Mouse (Mus musculus) olfactory bulb, adult 2 months (tissue): ENCODE data around the gene Sppl2a. TPM values are rescaled to one million over a fixed set of nuclear protein-coding genes. Genes with fewer than 3 reads are reported as not detected.
A peak's percentile ranks its signal among the peaks of the same experiment; 100 is the strongest.

Source experiments
- H3K27ac ChIP-seq: fragments of 200-500 bp; 2 replicates; pipeline ENCODE4 v1.5.1; 2012; ENCODE audit warnings: low read depth, low read length; ENCODE audit not compliant: insufficient read depth
- H3K4me1 ChIP-seq: fragments of 200-500 bp; 2 replicates; pipeline ENCODE4 v1.6.1; 2012; ENCODE audit warnings: low read length; ENCODE audit not compliant: control insufficient read depth, insufficient read depth
- H3K4me3 ChIP-seq: fragments of 200-500 bp; 2 replicates; pipeline ENCODE4 v1.5.1; 2012; ENCODE audit warnings: mild to moderate bottlenecking, low read depth, low read length, moderate library complexity; ENCODE audit not compliant: insufficient read depth
- CTCF ChIP-seq: fragments of 200-500 bp; IDR thresholded peaks from 2 replicates; pipeline ENCODE4 v1.5.1; 2012; ENCODE audit warnings: low read depth, mild to moderate bottlenecking, low read length, moderate library complexity; ENCODE audit not compliant: insufficient read depth
- POLR2A ChIP-seq: fragments of 200-500 bp; IDR thresholded peaks from 2 replicates; pipeline ENCODE4 v1.6.1; 2012; ENCODE audit warnings: mild to moderate bottlenecking, low read depth, low read length, moderate library complexity; ENCODE audit not compliant: insufficient read depth
- WGBS: fragments of 180-500 bp; shearing (Covaris S2); methylation state at CpG from one replicate; pipeline ENCODE4 v1.1.7; 2018; 5-methylcytosine and 5-hydroxymethylcytosine counted together
- polyA plus RNA-seq: library from polyadenylated mRNA; stranded (reverse); fragments of >200 nt; gene quantifications from 2 replicates; pipeline ENCODE4 v1.2.4, GENCODE M21; 2012; ENCODE audit warnings: low replicate concordance; ENCODE audit not compliant: missing spikeins, insufficient read depth, insufficient read length

Sppl2a gene
- polyA plus RNA-seq, 1 experiment: 119 TPM

DNA sequence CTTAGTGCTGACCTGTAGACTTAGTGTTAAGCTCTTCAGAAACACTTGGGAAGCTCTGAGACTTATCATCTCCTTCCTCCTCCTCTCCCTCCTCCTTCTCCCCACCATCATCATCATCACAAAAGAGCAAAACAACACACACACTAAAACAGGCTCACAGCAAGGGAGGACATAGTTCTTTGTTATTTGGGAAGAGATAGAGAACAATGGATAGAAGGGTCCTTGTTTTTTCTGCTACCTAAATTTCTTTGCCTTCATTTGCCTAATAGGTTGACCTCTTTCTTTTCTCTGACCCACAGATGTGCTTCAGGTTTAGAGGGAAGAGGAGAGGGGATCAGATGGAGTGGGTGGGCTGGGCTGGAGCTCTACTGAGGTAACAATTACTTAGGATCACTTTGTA, 14.6 kb upstream of the Sppl2a start:
- no peak for TF ChIP-seq POLR2A
- TF ChIP-seq CTCF: no peak
- no peaks in the 10 kb centered on the region for H3K4me1 ChIP-seq
- H3K27ac ChIP-seq: no peak overlapping the region
- H3K4me3 ChIP-seq: no peak overlapping the region

DNA sequence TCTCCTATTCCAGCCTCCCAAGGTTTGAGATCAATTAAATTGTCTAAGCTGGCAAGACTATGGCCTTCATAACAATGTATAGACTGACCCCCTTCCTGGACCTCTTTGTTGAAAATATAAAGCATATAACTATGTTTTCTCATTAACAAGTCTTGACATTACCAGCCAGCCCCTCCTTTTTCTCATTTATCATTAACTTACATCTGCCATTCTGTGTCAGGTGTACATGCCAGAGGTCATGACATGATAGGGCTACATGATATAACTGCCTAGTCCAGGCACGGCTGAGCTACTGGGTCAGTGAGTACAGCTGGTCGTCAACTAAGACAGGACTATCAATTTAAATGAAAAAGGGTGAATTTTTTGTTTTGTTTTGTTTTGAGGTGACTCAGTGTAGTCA, 10.2 kb upstream of the Sppl2a start:
- no peak overlapping the region for H3K4me3 ChIP-seq
- no peak for TF ChIP-seq CTCF
- TF ChIP-seq POLR2A: no peak
- no peaks in the 10 kb centered on the region for H3K4me1 ChIP-seq
- WGBS: 88% methylated on average over 2 of the region's 2 CpGs
- H3K27ac ChIP-seq: no peak overlapping the region

DNA sequence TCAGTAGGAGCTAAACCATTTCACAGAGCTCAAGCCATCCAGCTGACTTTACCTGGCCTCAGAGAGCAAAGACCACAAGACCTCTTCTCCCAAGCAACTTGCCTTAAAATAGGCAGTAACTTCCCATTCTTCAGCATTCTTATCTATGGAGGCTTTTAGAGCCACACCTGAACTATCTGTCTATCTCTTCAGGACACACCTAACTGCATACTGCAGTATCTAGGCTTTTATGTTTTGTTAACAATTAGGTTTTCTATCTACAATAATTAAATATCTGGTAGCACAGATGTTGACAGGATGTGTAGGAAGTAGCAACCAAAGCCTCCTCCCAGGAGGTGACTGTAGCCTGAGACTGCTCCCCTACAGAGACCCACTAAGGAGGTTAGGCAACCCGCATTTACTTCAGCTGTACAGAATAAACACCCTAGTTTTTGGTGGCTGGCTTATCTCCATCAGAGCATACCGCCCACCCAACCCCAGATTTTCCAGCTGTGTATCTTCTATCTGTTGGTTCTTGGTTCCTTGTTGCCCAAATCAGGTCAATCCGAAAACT, 7.4 kb upstream of the Sppl2a start:
- Histone ChIP-seq H3K4me1 (no peaks in the 10 kb centered on the region), H3K4me3 (no peak overlapping the region), H3K27ac (no peak overlapping the region)
- 54% methylated on average over 3 of the region's 3 CpGs for whole genome bisulfite sequencing
- TF ChIP-seq POLR2A: no peak
- no peak for TF ChIP-seq CTCF

DNA sequence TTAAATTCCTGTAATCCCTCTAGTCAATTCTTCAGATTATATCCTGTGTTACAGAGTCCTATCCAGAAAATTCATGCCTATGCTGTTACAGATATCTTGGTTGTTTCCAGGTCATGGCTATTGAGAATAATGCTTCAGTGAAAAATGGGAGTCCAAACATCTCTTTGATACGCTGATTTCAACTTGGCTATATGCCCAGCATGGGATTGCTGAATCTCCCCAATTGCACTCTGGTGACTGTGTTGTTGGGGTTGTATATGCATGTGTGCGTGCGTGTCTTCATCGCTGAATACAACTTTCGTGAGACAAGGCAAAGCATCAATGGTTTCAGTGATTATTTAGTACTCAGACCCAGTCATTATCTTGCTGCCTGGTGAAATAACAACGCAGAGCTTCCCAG, 5.0 kb upstream of the Sppl2a start:
- no peaks in the 10 kb centered on the region for H3K4me1 ChIP-seq
- no peak for TF ChIP-seq POLR2A
- no peak for TF ChIP-seq CTCF
- no peak overlapping the region for H3K27ac ChIP-seq
- H3K4me3 ChIP-seq: no peak overlapping the region
- 35% methylated on average over 6 of the region's 6 CpGs for WGBS

DNA sequence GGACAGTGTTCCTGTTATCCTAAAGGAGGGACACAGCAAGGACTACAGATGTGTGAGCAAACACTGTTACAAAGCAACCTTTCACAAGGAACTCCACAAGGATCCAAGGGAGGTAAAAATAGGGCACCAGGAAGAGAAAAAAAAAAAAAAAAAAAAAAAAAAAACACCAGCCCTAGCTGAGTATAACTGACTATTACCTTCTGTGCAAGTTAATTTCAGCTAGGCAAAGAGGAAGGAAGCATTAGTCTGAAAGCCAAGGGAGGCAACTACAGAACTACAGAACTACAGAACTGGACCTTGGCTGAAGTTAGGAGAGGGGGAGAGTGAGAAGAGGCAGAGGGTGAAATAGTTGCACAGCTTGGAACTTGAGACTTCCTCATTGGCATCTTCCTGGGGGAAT, 886 bp upstream of the Sppl2a start:
- Histone ChIP-seq H3K4me3 (no peak overlapping the region), H3K4me1 (no peaks in the 10 kb centered on the region), H3K27ac (no peak overlapping the region)
- TF ChIP-seq CTCF (no peak), POLR2A (no peak)

DNA sequence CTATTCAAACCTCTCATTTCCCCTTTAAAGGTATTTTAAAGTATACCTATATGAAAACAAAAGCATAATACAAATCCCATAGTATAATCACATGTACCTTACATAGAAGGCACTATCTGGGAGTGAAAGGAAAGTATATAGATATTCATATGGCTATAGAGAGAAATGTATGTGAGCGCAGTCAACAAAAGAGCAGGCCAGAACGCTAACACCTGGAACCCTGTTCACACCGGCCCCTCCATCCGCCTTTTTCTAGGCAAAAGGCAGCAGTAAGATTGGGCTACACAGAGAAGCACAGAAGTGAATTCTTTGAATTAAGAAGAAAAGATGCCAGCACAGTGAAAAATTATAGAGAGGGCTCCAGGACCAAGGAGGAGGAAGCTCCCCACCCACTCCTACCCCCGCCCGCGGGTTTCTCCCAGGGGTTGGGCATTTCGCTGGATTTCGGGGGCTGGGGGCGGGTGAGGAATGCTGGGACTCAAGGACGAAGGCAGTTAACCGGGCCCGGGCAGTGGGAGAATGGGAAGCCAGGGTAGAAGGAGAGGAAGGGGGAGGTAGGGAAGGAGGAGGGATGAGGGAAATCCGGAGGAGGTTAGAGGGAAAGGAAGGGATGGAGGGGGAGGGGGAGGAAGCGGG, 656 bp downstream of the Sppl2a start:
- peak overlapping the region; percentile 59; the same call in 1 of the 2 replicates for H3K27ac ChIP-seq
- WGBS: under 1% methylated on average over 15 of the region's 15 CpGs
- peak overlapping the region; percentile 50 for H3K4me3 ChIP-seq
- TF ChIP-seq POLR2A (no peak), CTCF (no peak)
- no peaks in the 10 kb centered on the region for H3K4me1 ChIP-seq

DNA sequence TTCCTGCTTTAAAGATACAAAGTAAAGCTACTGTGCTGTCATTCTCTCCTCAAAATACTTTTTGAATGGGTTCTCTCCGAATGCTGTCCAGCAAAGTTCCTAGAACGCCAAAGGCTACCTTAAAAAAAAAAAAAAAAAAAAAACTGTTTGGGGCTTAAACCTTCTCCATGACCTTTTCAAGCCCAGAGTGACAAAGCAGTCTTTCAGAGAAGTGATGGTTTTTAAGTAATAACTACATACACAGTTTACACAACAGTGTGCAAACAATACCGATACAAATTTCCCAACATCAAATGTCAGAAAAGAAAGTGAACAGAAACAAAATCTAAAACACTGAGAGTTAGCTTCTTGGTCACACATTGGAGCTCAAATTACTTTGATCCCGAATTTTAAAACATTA, 1.3 kb downstream of the Sppl2a start:
- Histone ChIP-seq H3K4me1 (no peaks in the 10 kb centered on the region), H3K4me3 (no peak overlapping the region), H3K27ac (no peak overlapping the region)
- WGBS: 32% methylated on average over 4 of the region's 4 CpGs
- no peak for TF ChIP-seq CTCF
- no peak for TF ChIP-seq POLR2A

DNA sequence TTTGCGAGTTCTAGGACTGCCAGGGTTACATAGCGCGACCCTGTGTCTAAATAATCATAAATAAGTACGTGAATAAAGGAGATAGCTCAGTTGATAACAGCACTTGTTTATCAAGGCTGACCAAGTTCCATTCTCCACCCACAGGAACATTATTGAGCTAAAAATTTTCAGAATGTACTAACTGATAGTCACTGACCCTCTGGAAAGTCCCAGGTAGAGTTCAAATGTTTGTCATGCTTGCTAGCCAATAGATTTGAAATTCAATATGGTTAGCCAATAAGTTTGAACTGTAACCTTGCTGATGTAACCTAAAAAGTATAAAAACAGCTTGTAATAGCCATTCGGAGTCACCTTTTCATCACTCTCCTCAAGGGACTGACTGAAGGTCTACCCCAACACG, 4.4 kb downstream of the Sppl2a start:
- 94% methylated on average over 6 of the region's 6 CpGs for WGBS
- no peak overlapping the region for H3K27ac ChIP-seq
- no peaks in the 10 kb centered on the region for H3K4me1 ChIP-seq
- no peak overlapping the region for H3K4me3 ChIP-seq
- TF ChIP-seq CTCF (no peak), POLR2A (no peak)

DNA sequence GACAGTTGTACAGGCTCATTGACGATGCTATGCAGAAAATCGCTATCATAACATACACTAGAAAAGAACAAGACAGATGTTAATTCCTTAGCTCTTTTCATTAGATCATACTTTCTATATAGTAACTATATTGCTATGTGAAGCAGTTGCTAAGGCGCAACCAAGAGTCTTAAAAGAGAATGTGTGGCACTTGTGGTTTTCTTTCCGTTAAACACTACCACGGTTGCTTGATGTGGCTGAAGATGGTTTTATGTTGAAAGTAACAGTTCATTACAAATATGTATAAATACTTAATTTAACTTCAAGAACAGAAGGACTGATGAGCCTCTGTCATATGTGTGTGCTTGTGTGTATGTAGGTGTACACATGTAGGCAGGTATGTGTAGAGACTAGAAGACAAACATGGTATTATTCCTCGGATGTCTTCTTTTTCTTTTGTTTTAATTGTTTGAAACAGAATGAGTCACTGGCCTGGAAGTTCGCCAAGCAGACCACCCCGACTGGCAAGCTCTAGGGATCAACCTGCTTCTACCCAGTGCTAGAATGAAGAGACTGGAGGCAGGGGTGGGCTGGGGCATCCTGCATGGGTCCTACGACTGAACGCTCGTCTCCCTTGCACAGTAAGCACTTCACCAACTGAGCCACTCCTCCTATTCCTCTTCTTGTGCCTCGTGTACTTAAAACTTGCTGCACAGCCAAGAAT, 12.5 kb downstream of the Sppl2a start:
- no peak for TF ChIP-seq CTCF
- no peak for TF ChIP-seq POLR2A
- 69% methylated on average over 12 of the region's 12 CpGs for WGBS
- H3K4me3 ChIP-seq: no peak overlapping the region
- no peaks in the 10 kb centered on the region for H3K4me1 ChIP-seq
- H3K27ac ChIP-seq: no peak overlapping the region
